Mouse (Mus musculus) intestine, postnatal 0 days (tissue): ENCODE results near the gene Gm29776. TPM values are rescaled to one million over a fixed set of nuclear protein-coding genes. Genes with fewer than 3 reads are reported as not detected.
A peak's percentile ranks its signal among the peaks of the same experiment; 100 is the strongest.

Source experiments
- ATAC-seq: fragments of 200-750 bp; cut with Nextera tagmentation; 2 replicates; pipeline ENCODE4 v1.8.0; 2017; ENCODE audit warnings: mild to moderate bottlenecking, moderate TSS enrichment, moderate library complexity
- H3K27ac ChIP-seq: fragments of 300-500 bp; sonication (generic); 2 replicates; pipeline ENCODE4 v1.5.1; 2014; ENCODE audit warnings: mild to moderate bottlenecking, low read depth, low read length, moderate library complexity
- H3K27me3 ChIP-seq: fragments of 300-500 bp; sonication (generic); replicated peaks from 2 replicates; pipeline ENCODE4 v1.6.1; 2014; ENCODE audit warnings: low read length, mixed read lengths; ENCODE audit not compliant: control insufficient read depth, insufficient read depth
- H3K36me3 ChIP-seq: fragments of 300-500 bp; sonication (generic); 2 replicates; pipeline ENCODE4 v1.6.1; 2014; ENCODE audit warnings: mild to moderate bottlenecking, moderate library complexity; ENCODE audit not compliant: control insufficient read depth, insufficient read depth
- H3K4me1 ChIP-seq: fragments of 300-500 bp; sonication (generic); replicated peaks from 2 replicates; pipeline ENCODE4 v1.6.1; 2014; ENCODE audit warnings: antibody characterized with exemption, low read length, mixed read lengths; ENCODE audit not compliant: control insufficient read depth, insufficient read depth
- H3K4me2 ChIP-seq: fragments of 300-500 bp; sonication (generic); replicated peaks from 2 replicates; pipeline ENCODE4 v1.6.1; 2014; ENCODE audit warnings: low read depth, mild to moderate bottlenecking, moderate library complexity
- H3K4me3 ChIP-seq: fragments of 300-500 bp; sonication (generic); 2 replicates; pipeline ENCODE4 v1.5.1; 2014; ENCODE audit warnings: low read depth, low read length
- H3K9ac ChIP-seq: fragments of 300-500 bp; sonication (generic); 2 replicates; pipeline ENCODE4 v1.6.1; 2014; ENCODE audit warnings: mild to moderate bottlenecking, low read depth, low read length
- H3K9me3 ChIP-seq: fragments of 300-500 bp; sonication (generic); 2 replicates; pipeline ENCODE4 v1.6.1; 2016; ENCODE audit warnings: mixed run types; ENCODE audit not compliant: control insufficient read depth
- CTCF ChIP-seq: sonication (generic); IDR thresholded peaks from 2 replicates; pipeline ENCODE4 v1.5.1; 2016; ENCODE audit warnings: low read depth, mild to moderate bottlenecking, control low read depth, antibody characterized with exemption, moderate library complexity
- WGBS: fragments of 180-500 bp; shearing (Covaris S2); extraction: QIAGEN DNeasy Blood & Tissue Kit; methylation state at CpG from one replicate; pipeline ENCODE4 v1.1.7; 2014; 5-methylcytosine and 5-hydroxymethylcytosine counted together
- polyA plus RNA-seq: library from polyadenylated mRNA; unstranded; fragments of >200 nt; fragmentation: Nextera tagmentation; extraction: Ambion mirVana; gene quantifications from 2 replicates; pipeline ENCODE4 v1.2.1, GENCODE M21; 2015

The Gm29776 gene
- polyA plus RNA-seq, 1 experiment from 2014 or later: not detected

GRCm38 (mm10) chr14:54705844-54706243, 7.2 kb upstream of the Gm29776 start:
- no peaks in the 10 kb centered on the region; the same call in 1 of the 2 replicates for H3K36me3 ChIP-seq
- ATAC-seq: 0 out of 2 replicates have a peak, but pooled peaks have one; percentile 9
- H3K4me2 ChIP-seq: no peak overlapping the region
- no peak overlapping the region for H3K4me3 ChIP-seq
- H3K9ac ChIP-seq: no peak overlapping the region
- H3K27ac ChIP-seq: no peak overlapping the region
- no peak for TF ChIP-seq CTCF
- 0 out of 2 replicates have a peak, but pooled peaks cover 7% of the 10 kb centered on the region for H3K4me1 ChIP-seq
- WGBS: 22% methylated on average over 5 of the region's 5 CpGs
- no peaks in the 10 kb centered on the region for H3K27me3 ChIP-seq
- no peaks in the 10 kb centered on the region for H3K9me3 ChIP-seq

- no peaks in the 10 kb centered on the region for H3K27me3 ChIP-seq
- 0 out of 2 replicates have a peak, but pooled peaks cover 7% of the 10 kb centered on the region for H3K4me1 ChIP-seq
- no peak for ATAC-seq
- no peaks in the 10 kb centered on the region; the same call in 1 of the 2 replicates for H3K36me3 ChIP-seq
- no peak for TF ChIP-seq CTCF
- H3K27ac ChIP-seq: no peak overlapping the region
- WGBS: 70% methylated on average over 10 of the region's 10 CpGs
- H3K9me3 ChIP-seq: no peaks in the 10 kb centered on the region
- H3K9ac ChIP-seq: no peak overlapping the region
- H3K4me3 ChIP-seq: no peak overlapping the region
- no peak overlapping the region for H3K4me2 ChIP-seq
These were observed 4.6 kb upstream of the Gm29776 start for GRCm38 (mm10) chr14:54703207-54703606.

GRCm38 (mm10) chr14:54701298-54701697, 2.7 kb upstream of the Gm29776 start:
- 8% methylated on average over 6 of the region's 6 CpGs for WGBS

DNA sequence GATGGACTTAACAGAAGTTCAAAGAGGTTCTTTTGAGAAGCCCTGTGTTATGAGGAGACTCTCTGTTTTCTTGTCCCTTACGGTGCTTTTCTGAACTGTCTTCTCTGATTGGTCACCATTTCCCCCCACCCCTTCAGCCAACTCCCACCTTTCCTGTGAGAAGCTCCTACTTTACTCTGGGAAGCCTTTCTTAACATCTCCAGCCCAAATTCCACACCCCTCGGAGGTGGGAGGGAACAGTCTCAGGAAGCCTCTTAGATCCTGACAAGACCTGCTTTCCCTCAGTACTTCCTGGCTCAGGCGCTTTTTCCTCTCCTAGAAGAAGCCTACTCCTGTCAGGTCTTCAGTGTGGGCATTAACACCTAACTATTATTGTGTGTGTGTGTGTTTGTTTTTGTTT, 953 bp upstream of the Gm29776 start:
- no peak for TF ChIP-seq CTCF
- H3K9ac ChIP-seq: no peak overlapping the region
- no peaks in the 10 kb centered on the region for H3K36me3 ChIP-seq
- no peak for ATAC-seq
- H3K4me3 ChIP-seq: no peak overlapping the region
- no peaks in the 10 kb centered on the region for H3K27me3 ChIP-seq
- H3K4me1 ChIP-seq: peaks cover 8% of the 10 kb centered on the region; the same call in 1 of the 2 replicates
- H3K27ac ChIP-seq: no peak overlapping the region
- 60% methylated on average over 3 of the region's 3 CpGs for WGBS
- no peaks in the 10 kb centered on the region for H3K9me3 ChIP-seq
- no peak overlapping the region for H3K4me2 ChIP-seq

More at GRCm38 (mm10) chr14:54701298-54701697, 2.7 kb upstream of the Gm29776 start:
- Histone ChIP-seq H3K9ac (no peak overlapping the region), H3K36me3 (no peaks in the 10 kb centered on the region), H3K4me3 (no peak overlapping the region), H3K27ac (no peak overlapping the region), H3K4me2 (no peak overlapping the region), H3K4me1 (0 out of 2 replicates have a peak, but pooled peaks cover 7% of the 10 kb centered on the region), H3K9me3 (no peaks in the 10 kb centered on the region), H3K27me3 (no peaks in the 10 kb centered on the region)
- peak; percentile 59; the same call in 1 of the 2 replicates for ATAC-seq
- peak; percentile 97 for TF ChIP-seq CTCF

DNA sequence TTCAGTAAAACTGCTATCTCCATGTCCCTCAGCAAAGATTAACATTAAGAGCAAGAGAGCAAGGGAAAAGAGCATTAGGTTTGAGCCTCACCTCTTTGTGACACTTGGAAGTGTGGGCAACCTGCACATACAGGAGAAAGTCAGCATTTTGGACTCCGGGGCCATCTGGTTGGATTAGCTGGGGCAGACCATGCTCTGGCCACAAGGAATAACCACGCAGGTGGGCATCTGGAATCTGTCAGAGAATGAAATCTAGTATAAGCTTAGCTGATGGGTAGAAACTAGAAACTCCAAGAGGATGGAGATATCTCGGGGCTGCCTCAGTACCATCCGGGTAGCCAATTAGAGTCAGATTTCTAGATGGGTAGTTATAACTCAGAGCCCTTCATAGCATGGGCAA, 1.9 kb downstream of the Gm29776 start:
- no peak for TF ChIP-seq CTCF
- Histone ChIP-seq H3K4me3 (no peak overlapping the region), H3K9ac (no peak overlapping the region), H3K27ac (no peak overlapping the region), H3K27me3 (no peaks in the 10 kb centered on the region), H3K36me3 (0 out of 2 replicates have a peak, but pooled peaks cover 4% of the 10 kb centered on the region), H3K4me1 (peaks cover 8% of the 10 kb centered on the region; the same call in 1 of the 2 replicates), H3K4me2 (no peak overlapping the region), H3K9me3 (no peaks in the 10 kb centered on the region)
- WGBS: 80% methylated on average over 4 of the region's 4 CpGs
- no peak for ATAC-seq

GRCm38 (mm10) chr14:54695042-54695441, 3.6 kb downstream of the Gm29776 start:
- Histone ChIP-seq H3K9ac (no peak overlapping the region), H3K27ac (no peak overlapping the region), H3K4me2 (no peak overlapping the region), H3K4me3 (no peak overlapping the region), H3K9me3 (no peaks in the 10 kb centered on the region), H3K36me3 (peaks cover 14% of the 10 kb centered on the region), H3K4me1 (peaks cover 8% of the 10 kb centered on the region; the same call in 1 of the 2 replicates), H3K27me3 (no peaks in the 10 kb centered on the region)
- WGBS: 41% methylated on average over 6 of the region's 6 CpGs
- ATAC-seq: peak; percentile 88
- TF ChIP-seq CTCF: no peak
